Mouse (Mus musculus): ENCODE data around the gene Poc1a.

DNA sequence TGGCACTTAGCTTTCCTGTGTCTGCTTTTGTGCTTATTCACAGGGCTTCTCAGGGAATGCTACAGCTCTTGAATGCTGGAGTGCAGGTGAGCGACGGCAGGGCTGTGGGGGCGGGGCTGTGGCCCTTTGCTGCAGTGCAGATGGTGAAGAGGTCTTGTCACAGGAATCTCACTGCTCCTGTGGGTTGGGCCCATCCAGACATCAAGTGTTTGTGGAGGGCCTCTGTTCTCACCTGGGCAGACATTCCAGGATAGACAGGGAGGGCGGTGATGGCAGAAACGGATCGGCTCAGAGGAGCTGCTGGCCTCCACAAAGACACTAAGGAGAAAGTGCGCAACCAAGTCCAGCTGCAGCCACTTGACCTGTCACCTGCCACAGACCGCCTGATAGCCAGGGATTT is 45.4 kb downstream of the Poc1a start:
- TF ChIP-seq EP300 (IDR thresholded peaks at IDR 0.05; ENCODE audit: insufficient read depth, low read depth, low read length) (no peak), CTCF (IDR thresholded peaks at IDR 0.05; ENCODE audit: low read depth, low read length) (no peak)
